Mouse (Mus musculus) midbrain, postnatal 0 days (tissue): ENCODE data around the gene Ina. TPM values are rescaled to one million over a fixed set of nuclear protein-coding genes. Genes with fewer than 3 reads are reported as not detected.

Experiments used
- ATAC-seq: fragments of 200-750 bp; cut with Nextera tagmentation; 2 replicates; pipeline ENCODE4 v1.8.0; 2017; ENCODE audit warnings: moderate number of reproducible peaks, mild to moderate bottlenecking, moderate TSS enrichment, moderate library complexity; ENCODE audit not compliant: low FRiP score
- DNase-seq: peaks from one replicate; pipeline ENCODE4 v3.0.0-alpha.2; 2015; ENCODE audit warnings: low spot score
- H3K27ac ChIP-seq: fragments of 300-500 bp; sonication (generic); 2 replicates; pipeline ENCODE4 v1.5.1; 2014; ENCODE audit warnings: low read depth, mild to moderate bottlenecking, low read length, mixed read lengths
- H3K27me3 ChIP-seq: fragments of 300-500 bp; sonication (generic); 2 replicates; pipeline ENCODE4 v1.6.1; 2014; ENCODE audit warnings: low read length, control low read depth, mixed read lengths; ENCODE audit not compliant: insufficient read depth
- H3K36me3 ChIP-seq: fragments of 300-500 bp; sonication (generic); 2 replicates; pipeline ENCODE4 v1.6.1; 2014; ENCODE audit warnings: low read length, control low read depth, mixed read lengths; ENCODE audit not compliant: insufficient read depth
- H3K4me1 ChIP-seq: fragments of 300-500 bp; sonication (generic); 2 replicates; pipeline ENCODE4 v1.6.1; 2014; ENCODE audit warnings: mild to moderate bottlenecking, control low read depth, antibody characterized with exemption, low read length, mixed read lengths; ENCODE audit not compliant: insufficient read depth
- H3K4me2 ChIP-seq: fragments of 300-500 bp; sonication (generic); 2 replicates; pipeline ENCODE4 v1.6.1; 2014; ENCODE audit warnings: low read depth, mild to moderate bottlenecking, low read length, mixed read lengths; ENCODE audit not compliant: poor library complexity, severe bottlenecking
- H3K4me3 ChIP-seq: fragments of 300-500 bp; sonication (generic); 2 replicates; pipeline ENCODE4 v1.5.1; 2014; ENCODE audit warnings: low read depth, mild to moderate bottlenecking, low read length, moderate library complexity
- H3K9ac ChIP-seq: fragments of 300-500 bp; sonication (generic); replicated peaks from 2 replicates; pipeline ENCODE4 v1.6.1; 2014; ENCODE audit warnings: mild to moderate bottlenecking, low read length, moderate library complexity, mixed read lengths; ENCODE audit not compliant: poor library complexity, severe bottlenecking
- H3K9me3 ChIP-seq: fragments of 300-500 bp; sonication (generic); 2 replicates; pipeline ENCODE4 v1.6.1; 2016; ENCODE audit warnings: low read length, control low read depth
- CTCF ChIP-seq: IDR thresholded peaks from 2 replicates; pipeline ENCODE4 v1.5.1; 2016; ENCODE audit warnings: antibody characterized with exemption, mild to moderate bottlenecking
- WGBS: fragments of 180-500 bp; shearing (Covaris S2); extraction: QIAGEN DNeasy Blood & Tissue Kit; methylation state at CpG from one replicate; pipeline ENCODE4 v1.1.7; 2014; 5-methylcytosine and 5-hydroxymethylcytosine counted together
- polyA plus RNA-seq: library from polyadenylated mRNA; unstranded; fragments of >200 nt; fragmentation: Nextera tagmentation; extraction: Ambion mirVana; gene quantifications from 2 replicates; pipeline ENCODE4 v1.2.1, GENCODE M21; 2015
- total RNA-seq: library from RNA; depleted of rRNA; stranded (reverse); fragments of >200 nt; gene quantifications from 2 replicates; pipeline ENCODE4 v1.2.3, GENCODE M21; 2014; rRNA removed

Ina gene
- total RNA-seq (229 and 248 TPM in 2 replicates), polyA plus RNA-seq (294 and 310 TPM in 2 replicates)

GRCm38 (mm10) chr19:47014447-47015381 lies at the start of gene Ina, which contains the start of gene Nt5c2:
Gene Ina, plus strand, starts transcription at chr19:47014698.
Gene Nt5c2, minus strand, starts transcription at chr19:47015153.
- TF ChIP-seq CTCF = peak; percentile 41
- DNase-seq = peak; percentile 87
- H3K36me3 ChIP-seq = no peaks in the 10 kb centered on the region
- no peaks in the 10 kb centered on the region for H3K9me3 ChIP-seq
- WGBS = under 1% methylated on average over 120 of the region's 124 CpGs
- H3K4me2 ChIP-seq = peak within 1 kb of the TSS; percentile 62
- peak within 1 kb of the TSS; percentile 98 for H3K27ac ChIP-seq
- H3K9ac ChIP-seq = peak within 1 kb of the TSS; percentile 96
- peaks cover 2% of the 10 kb centered on the region for H3K4me1 ChIP-seq
- H3K27me3 ChIP-seq = no peaks in the 10 kb centered on the region
- peak within 1 kb of the TSS; percentile 84 for H3K4me3 ChIP-seq
- peak; percentile 84 for ATAC-seq

- Histone ChIP-seq H3K27me3 (no peaks in the 10 kb centered on the region), H3K9me3 (no peaks in the 10 kb centered on the region), H3K36me3 (no peaks in the 10 kb centered on the region), H3K4me2 (no peak overlapping the region), H3K9ac (no peak overlapping the region), H3K4me1 (0 out of 2 replicates have a peak, but pooled peaks cover 8% of the 10 kb centered on the region), H3K4me3 (no peak overlapping the region), H3K27ac (no peak overlapping the region)
- ATAC-seq (no peak), DNase-seq (no peak)
- TF ChIP-seq CTCF = no peak
Observed at GRCm38 (mm10) chr19:46965496-46965895, 49.0 kb upstream of the Ina start.

GRCm38 (mm10) chr19:46966330-46966729 lies 48.2 kb upstream of the Ina start:
- no peaks in the 10 kb centered on the region for H3K36me3 ChIP-seq
- no peak overlapping the region for H3K4me3 ChIP-seq
- H3K9ac ChIP-seq = no peak overlapping the region
- H3K9me3 ChIP-seq = no peaks in the 10 kb centered on the region
- ATAC-seq (no peak), DNase-seq (no peak)
- H3K27ac ChIP-seq = no peak overlapping the region
- H3K4me1 ChIP-seq = peaks cover 6% of the 10 kb centered on the region
- H3K4me2 ChIP-seq = no peak overlapping the region
- TF ChIP-seq CTCF = no peak
- WGBS = 95% methylated on average over 6 of the region's 6 CpGs
- H3K27me3 ChIP-seq = no peaks in the 10 kb centered on the region

DNA sequence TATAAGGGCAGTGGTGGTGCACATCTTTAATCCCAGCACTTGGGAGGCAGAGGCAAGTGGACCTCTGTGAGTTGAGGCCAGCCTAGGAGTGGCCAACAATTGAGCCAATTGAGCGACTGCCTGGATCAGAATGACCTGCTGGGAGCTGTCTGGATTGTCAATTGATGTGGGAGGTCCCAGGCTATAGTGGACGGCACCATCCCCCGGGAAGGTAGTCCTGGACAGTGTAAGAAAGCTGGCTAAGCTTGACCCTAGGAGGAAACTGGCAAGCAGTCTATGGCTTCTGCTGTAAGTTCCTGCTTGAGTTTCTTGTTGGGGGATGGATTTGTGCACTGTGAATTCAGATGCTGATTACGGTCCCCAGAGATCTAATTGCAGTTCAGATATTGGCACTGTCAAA lies 46.6 kb upstream of the Ina start:
- Histone ChIP-seq H3K4me1 (peaks cover 11% of the 10 kb centered on the region), H3K9me3 (no peaks in the 10 kb centered on the region), H3K9ac (no peak overlapping the region), H3K27me3 (no peaks in the 10 kb centered on the region), H3K36me3 (no peaks in the 10 kb centered on the region), H3K27ac (no peak overlapping the region), H3K4me3 (no peak overlapping the region), H3K4me2 (no peak overlapping the region)
- no peak for DNase-seq
- ATAC-seq = no peak
- 35% methylated on average over 4 of the region's 4 CpGs for WGBS
- no peak for TF ChIP-seq CTCF

DNA sequence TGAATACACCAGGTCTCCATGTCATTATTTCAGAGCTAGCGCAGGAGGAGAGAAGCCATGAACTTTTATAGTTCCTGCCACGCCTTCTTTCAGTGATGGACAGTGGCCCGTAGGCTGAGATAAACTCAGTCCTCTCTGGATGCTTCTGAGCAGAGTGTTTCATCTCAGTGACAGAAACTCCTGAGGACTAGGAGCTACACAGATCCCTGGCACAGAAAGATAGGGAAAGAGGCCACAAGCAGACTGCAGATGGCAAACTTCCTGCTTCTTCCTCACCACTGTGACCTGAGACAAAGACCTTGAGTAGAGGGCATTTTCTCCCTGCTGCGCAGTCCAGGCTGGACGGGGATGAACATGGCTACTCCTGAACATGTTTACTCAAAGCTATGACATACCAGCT lies 45.7 kb upstream of the Ina start:
- ATAC-seq (no peak), DNase-seq (no peak)
- no peak for TF ChIP-seq CTCF
- WGBS = 89% methylated on average over 5 of the region's 5 CpGs
- H3K4me1 ChIP-seq = peaks cover 11% of the 10 kb centered on the region
- no peaks in the 10 kb centered on the region for H3K36me3 ChIP-seq
- H3K27me3 ChIP-seq = no peaks in the 10 kb centered on the region
- no peak overlapping the region for H3K9ac ChIP-seq
- no peaks in the 10 kb centered on the region for H3K9me3 ChIP-seq
- H3K4me3 ChIP-seq = no peak overlapping the region
- no peak overlapping the region for H3K27ac ChIP-seq
- no peak overlapping the region for H3K4me2 ChIP-seq
